Mouse (Mus musculus): ENCODE results near the gene Map4k5. TPM values are rescaled to one million over a fixed set of nuclear protein-coding genes. Genes with fewer than 3 reads are reported as not detected.

The Map4k5 gene
- polyA plus RNA-seq, 1 experiment: 6.7 TPM

DNA sequence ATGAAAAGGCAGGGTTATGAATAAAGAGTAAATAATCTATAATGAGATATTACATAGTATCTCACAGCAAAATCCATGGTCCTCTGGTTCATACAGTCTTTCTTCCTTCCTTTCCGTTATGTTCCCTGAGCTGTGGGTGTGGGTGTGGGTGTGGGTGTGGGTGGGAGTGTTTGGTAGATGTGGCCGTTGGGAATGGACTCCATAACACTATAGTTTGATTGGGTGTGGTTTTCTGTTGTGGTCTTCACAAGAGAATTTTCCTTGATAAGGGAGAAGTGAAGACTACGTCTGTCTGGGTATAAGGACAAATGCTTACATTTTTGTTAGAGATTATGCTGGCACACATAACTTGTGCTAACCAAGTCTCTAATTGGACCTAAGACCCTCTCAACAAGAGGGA, 30.6 kb upstream of the Map4k5 start:
- WGBS: 63% methylated on average over 3 of the region's 3 CpGs
- Histone ChIP-seq H3K4me1 (ENCODE audit: control insufficient read depth, insufficient read depth, insufficient read length) (no peaks in the 10 kb centered on the region), H3K27ac (ENCODE audit: insufficient read depth, low read length) (no peak overlapping the region), H3K27me3 (ENCODE audit: control insufficient read depth, insufficient read depth, low read length) (no peaks in the 10 kb centered on the region), H3K36me3 (ENCODE audit: control insufficient read depth, insufficient read depth, low read length) (no peaks in the 10 kb centered on the region), H3K4me3 (ENCODE audit: extremely low read depth, insufficient read depth, insufficient read length) (no peak overlapping the region)
- no peak for TF ChIP-seq CTCF (IDR thresholded peaks at IDR 0.05; ENCODE audit: extremely low read depth, insufficient read depth, insufficient read length, insufficient replicate concordance)
- no peak for TF ChIP-seq POLR2A (IDR thresholded peaks at IDR 0.05; ENCODE audit: low read depth, low read length)
- no peak for DNase-seq (ENCODE audit: low read depth in 1 of 2, low spot score in 2 of 2)

DNA sequence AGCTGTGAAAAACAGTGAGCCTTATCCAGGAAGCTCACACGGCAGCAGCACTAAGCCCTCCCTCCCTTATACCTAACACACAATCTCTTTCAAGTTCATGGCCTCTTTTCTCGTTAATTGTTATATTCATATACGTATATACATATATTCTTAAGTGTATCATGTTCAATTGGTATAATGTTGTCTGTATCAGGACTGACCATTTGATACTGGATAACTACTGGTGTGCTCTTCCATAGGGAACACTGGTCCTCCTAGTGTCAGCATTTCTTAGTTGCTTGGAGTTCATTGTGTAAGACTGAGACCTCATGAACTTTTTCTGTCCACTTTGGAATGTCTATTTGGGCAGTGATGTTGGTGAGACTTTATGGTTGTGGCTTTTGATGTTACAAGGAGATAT, 30.1 kb upstream of the Map4k5 start:
- 72% methylated on average over 3 of the region's 3 CpGs for WGBS
- TF ChIP-seq CTCF (IDR thresholded peaks at IDR 0.05; ENCODE audit: extremely low read depth, insufficient read depth, insufficient read length, insufficient replicate concordance) (no peak), POLR2A (IDR thresholded peaks at IDR 0.05; ENCODE audit: low read depth, low read length) (no peak)
- Histone ChIP-seq H3K4me1 (ENCODE audit: control insufficient read depth, insufficient read depth, insufficient read length) (no peaks in the 10 kb centered on the region), H3K4me3 (ENCODE audit: extremely low read depth, insufficient read depth, insufficient read length) (no peak overlapping the region), H3K27ac (ENCODE audit: insufficient read depth, low read length) (no peak overlapping the region), H3K27me3 (ENCODE audit: control insufficient read depth, insufficient read depth, low read length) (no peaks in the 10 kb centered on the region), H3K36me3 (ENCODE audit: control insufficient read depth, insufficient read depth, low read length) (no peaks in the 10 kb centered on the region)
- DNase-seq (ENCODE audit: low read depth in 1 of 2, low spot score in 2 of 2): no peak

DNA sequence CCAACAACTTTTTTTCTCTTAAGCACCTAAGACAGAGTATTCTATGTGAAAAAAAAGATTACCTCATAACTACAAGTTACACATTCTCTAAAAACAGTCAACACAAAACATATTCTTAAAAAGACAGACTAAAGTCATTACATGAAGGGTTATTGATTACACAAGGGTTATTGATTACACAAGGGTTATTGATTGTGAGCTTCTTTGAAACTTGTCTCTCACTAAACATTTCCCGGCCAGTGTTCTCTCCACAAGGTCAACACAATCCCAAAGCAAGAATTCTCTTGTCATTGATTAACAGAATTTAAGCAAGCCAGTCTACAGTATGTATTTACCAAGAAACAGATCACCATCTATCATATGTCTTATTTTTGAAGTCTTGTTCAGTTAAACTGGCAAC, 29.1 kb upstream of the Map4k5 start:
- 88% methylated on average over 1 of the region's 1 CpGs for WGBS
- TF ChIP-seq POLR2A (IDR thresholded peaks at IDR 0.05; ENCODE audit: low read depth, low read length) (no peak), CTCF (IDR thresholded peaks at IDR 0.05; ENCODE audit: extremely low read depth, insufficient read depth, insufficient read length, insufficient replicate concordance) (no peak)
- no peaks in the 10 kb centered on the region for H3K4me1 ChIP-seq (ENCODE audit: control insufficient read depth, insufficient read depth, insufficient read length)

DNA sequence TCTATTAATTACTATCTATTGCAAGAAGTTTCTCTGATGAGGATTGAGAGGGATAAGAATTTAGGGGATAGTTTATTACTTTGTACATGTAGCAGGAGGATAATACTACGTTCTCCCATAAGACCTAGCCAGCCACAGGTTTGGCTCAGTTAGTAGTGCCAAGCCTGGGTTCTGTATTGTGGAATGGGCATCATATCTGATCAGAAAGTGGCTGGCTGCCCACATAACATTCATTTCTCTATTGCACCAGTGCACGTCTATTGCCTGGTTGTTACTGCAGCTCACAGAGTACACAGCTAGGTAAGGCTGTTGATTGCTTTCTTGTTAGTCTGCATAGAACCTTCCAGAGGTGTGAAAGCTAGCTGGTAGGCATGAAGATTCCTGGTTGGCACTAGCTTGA, 24.9 kb upstream of the Map4k5 start:
- 84% methylated on average over 2 of the region's 2 CpGs for WGBS
- no peaks in the 10 kb centered on the region for H3K4me1 ChIP-seq (ENCODE audit: control insufficient read depth, insufficient read depth, insufficient read length)
- no peak for DNase-seq (ENCODE audit: low read depth in 1 of 2, low spot score in 2 of 2)
- no peak overlapping the region for H3K27ac ChIP-seq (ENCODE audit: insufficient read depth, low read length)
- no peaks in the 10 kb centered on the region for H3K36me3 ChIP-seq (ENCODE audit: control insufficient read depth, insufficient read depth, low read length)
- H3K4me3 ChIP-seq (ENCODE audit: extremely low read depth, insufficient read depth, insufficient read length): no peak overlapping the region
- TF ChIP-seq POLR2A (IDR thresholded peaks at IDR 0.05; ENCODE audit: low read depth, low read length): no peak
- TF ChIP-seq CTCF (IDR thresholded peaks at IDR 0.05; ENCODE audit: extremely low read depth, insufficient read depth, insufficient read length, insufficient replicate concordance): no peak
- no peaks in the 10 kb centered on the region for H3K27me3 ChIP-seq (ENCODE audit: control insufficient read depth, insufficient read depth, low read length)

More for the DNA sequence above, 29.1 kb upstream of the Map4k5 start:
- H3K4me3 ChIP-seq (ENCODE audit: extremely low read depth, insufficient read depth, insufficient read length): no peak overlapping the region
- H3K36me3 ChIP-seq (ENCODE audit: control insufficient read depth, insufficient read depth, low read length): no peaks in the 10 kb centered on the region
- no peak overlapping the region for H3K27ac ChIP-seq (ENCODE audit: insufficient read depth, low read length)
- H3K27me3 ChIP-seq (ENCODE audit: control insufficient read depth, insufficient read depth, low read length): no peaks in the 10 kb centered on the region
- DNase-seq (ENCODE audit: low read depth in 1 of 2, low spot score in 2 of 2): no peak

DNA sequence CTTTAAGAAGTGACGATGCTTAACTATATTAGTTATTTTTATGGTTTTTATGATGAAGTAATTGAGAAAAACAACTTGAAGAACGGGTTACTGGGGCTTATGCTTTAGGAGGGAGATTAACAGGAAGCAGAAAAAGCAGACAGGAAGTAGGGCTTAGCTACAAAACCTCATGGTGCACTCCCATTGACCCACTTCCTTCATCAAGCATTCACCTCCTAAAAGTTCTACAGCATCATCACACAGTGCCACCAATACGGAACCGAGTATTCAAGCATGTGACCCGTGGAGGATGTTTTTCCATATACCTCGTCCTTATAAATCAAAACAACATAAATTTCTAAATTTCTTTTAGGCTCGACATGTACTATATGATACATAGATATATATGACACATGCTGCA, 19.7 kb upstream of the Map4k5 start:
- no peak for DNase-seq (ENCODE audit: low read depth in 1 of 2, low spot score in 2 of 2)
- no peak for TF ChIP-seq POLR2A (IDR thresholded peaks at IDR 0.05; ENCODE audit: low read depth, low read length)
- TF ChIP-seq CTCF (IDR thresholded peaks at IDR 0.05; ENCODE audit: extremely low read depth, insufficient read depth, insufficient read length, insufficient replicate concordance): no peak
- Histone ChIP-seq H3K27me3 (ENCODE audit: control insufficient read depth, insufficient read depth, low read length) (no peaks in the 10 kb centered on the region), H3K27ac (ENCODE audit: insufficient read depth, low read length) (no peak overlapping the region), H3K4me1 (ENCODE audit: control insufficient read depth, insufficient read depth, insufficient read length) (no peaks in the 10 kb centered on the region; the same call in 1 of the 2 replicates), H3K36me3 (ENCODE audit: control insufficient read depth, insufficient read depth, low read length) (no peaks in the 10 kb centered on the region), H3K4me3 (ENCODE audit: extremely low read depth, insufficient read depth, insufficient read length) (no peak overlapping the region)
- WGBS: 79% methylated on average over 7 of the region's 7 CpGs

DNA sequence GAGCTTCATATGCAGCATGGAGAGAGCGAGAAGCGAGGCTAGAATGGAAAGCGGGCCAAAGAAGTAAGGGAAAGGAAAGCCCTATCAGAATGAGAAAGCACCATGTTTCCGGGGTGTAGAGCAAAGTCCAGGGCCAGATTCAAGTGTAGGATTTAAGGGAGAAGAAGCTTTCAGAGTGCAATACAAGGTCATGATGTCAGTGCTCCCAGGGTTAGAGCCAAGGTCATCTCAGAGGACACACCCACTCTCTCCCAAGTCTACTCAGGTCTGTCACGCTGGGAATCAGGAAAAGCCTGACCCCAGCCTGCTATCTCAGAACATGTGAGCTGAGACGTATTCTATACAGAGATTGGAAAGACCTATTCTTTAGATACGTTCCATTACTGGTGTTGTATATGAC, 18.9 kb upstream of the Map4k5 start:
- no peak for DNase-seq (ENCODE audit: low read depth in 1 of 2, low spot score in 2 of 2)
- WGBS: 98% methylated on average over 7 of the region's 7 CpGs
- no peak for TF ChIP-seq POLR2A (IDR thresholded peaks at IDR 0.05; ENCODE audit: low read depth, low read length)
- TF ChIP-seq CTCF (IDR thresholded peaks at IDR 0.05; ENCODE audit: extremely low read depth, insufficient read depth, insufficient read length, insufficient replicate concordance): no peak
- H3K36me3 ChIP-seq (ENCODE audit: control insufficient read depth, insufficient read depth, low read length): no peaks in the 10 kb centered on the region
- no peak overlapping the region for H3K27ac ChIP-seq (ENCODE audit: insufficient read depth, low read length)
- no peaks in the 10 kb centered on the region; the same call in 1 of the 2 replicates for H3K4me1 ChIP-seq (ENCODE audit: control insufficient read depth, insufficient read depth, insufficient read length)
- no peak overlapping the region for H3K4me3 ChIP-seq (ENCODE audit: extremely low read depth, insufficient read depth, insufficient read length)
- H3K27me3 ChIP-seq (ENCODE audit: control insufficient read depth, insufficient read depth, low read length): no peaks in the 10 kb centered on the region

DNA sequence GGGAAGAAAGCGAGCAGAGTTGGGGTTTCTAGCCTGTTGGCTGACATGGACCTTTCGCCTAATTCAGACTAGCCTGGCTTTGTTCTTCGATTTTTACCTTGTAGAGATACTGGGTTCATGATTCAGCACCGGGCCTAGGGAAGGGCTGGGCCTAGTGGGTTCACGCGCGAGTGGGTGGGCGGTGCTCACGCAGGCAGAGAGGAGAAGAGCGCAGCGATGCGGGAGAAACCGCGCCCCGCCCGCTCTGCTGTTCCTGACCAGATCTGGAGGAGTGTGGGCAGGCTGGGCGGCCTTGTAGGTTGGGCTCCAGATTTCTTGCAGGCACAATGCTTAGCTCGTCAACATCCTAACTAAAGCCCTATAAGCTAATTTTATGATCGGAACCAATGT, 15.5 kb upstream of the Map4k5 start:
- H3K36me3 ChIP-seq (ENCODE audit: control insufficient read depth, insufficient read depth, low read length): no peaks in the 10 kb centered on the region

More for the DNA sequence above, 15.5 kb upstream of the Map4k5 start:
- Histone ChIP-seq H3K27me3 (ENCODE audit: control insufficient read depth, insufficient read depth, low read length) (no peaks in the 10 kb centered on the region), H3K4me3 (ENCODE audit: extremely low read depth, insufficient read depth, insufficient read length) (no peak overlapping the region), H3K4me1 (ENCODE audit: control insufficient read depth, insufficient read depth, insufficient read length) (no peaks in the 10 kb centered on the region; the same call in 1 of the 2 replicates), H3K27ac (ENCODE audit: insufficient read depth, low read length) (no peak overlapping the region)
- WGBS: 72% methylated on average over 19 of the region's 19 CpGs
- no peak for TF ChIP-seq CTCF (IDR thresholded peaks at IDR 0.05; ENCODE audit: extremely low read depth, insufficient read depth, insufficient read length, insufficient replicate concordance)
- no peak for TF ChIP-seq POLR2A (IDR thresholded peaks at IDR 0.05; ENCODE audit: low read depth, low read length)
- no peak for DNase-seq (ENCODE audit: low read depth in 1 of 2, low spot score in 2 of 2)

All from spleen, adult 2 months (tissue).